Mouse (Mus musculus) liver, embryonic 14.5 days (tissue): Measurements from ENCODE around the gene Ubash3b. TPM values are rescaled to one million over a fixed set of nuclear protein-coding genes. Genes with fewer than 3 reads are reported as not detected.

Experiments used
- ATAC-seq: fragments of 200-750 bp; cut with Nextera tagmentation; 2 replicates; pipeline ENCODE4 v1.8.0; 2017; ENCODE audit warnings: moderate number of reproducible peaks, mild to moderate bottlenecking, moderate library complexity; ENCODE audit not compliant: insufficient read depth
- DNase-seq, 3 experiments: peaks; one replicate each; pipeline ENCODE4 v3.0.0-alpha.2; 2012 to 2013; ENCODE audit warnings: low read depth in 3 of 3, low spot score in 3 of 3
- H3K27ac ChIP-seq: fragments of 300-500 bp; sonication (generic); 2 replicates; pipeline ENCODE4 v1.5.1; 2014; ENCODE audit warnings: moderate library complexity, mild to moderate bottlenecking, control low read depth, inconsistent platforms
- H3K27me3 ChIP-seq: fragments of 300-500 bp; sonication (generic); 2 replicates; pipeline ENCODE4 v1.6.1; 2014; ENCODE audit warnings: mild to moderate bottlenecking, low read length, moderate library complexity; ENCODE audit not compliant: control insufficient read depth, insufficient read depth
- H3K36me3 ChIP-seq: fragments of 300-500 bp; sonication (generic); replicated peaks from 2 replicates; pipeline ENCODE4 v1.6.1; 2014; ENCODE audit warnings: low read depth; ENCODE audit not compliant: control insufficient read depth, insufficient read depth
- H3K4me1 ChIP-seq, 2 experiments: fragments of 200-500 bp in 1 of 2; fragments of 300-500 bp in 1 of 2; sonication (generic) in 1 of 2; replicated peaks; 2 replicates each; pipeline ENCODE4 v1.6.1; 2012 to 2014; ENCODE audit warnings: antibody characterized with exemption in 1 of 2, inconsistent platforms in 1 of 2, low read length in 1 of 2; ENCODE audit not compliant: control insufficient read depth in 2 of 2, insufficient read depth in 2 of 2
- H3K4me2 ChIP-seq: fragments of 300-500 bp; sonication (generic); 2 replicates; pipeline ENCODE4 v1.6.1; 2014; ENCODE audit warnings: low read depth, mild to moderate bottlenecking, control low read depth, moderate library complexity
- H3K4me3 ChIP-seq, 2 experiments: fragments of 200-500 bp in 1 of 2; fragments of 300-500 bp in 1 of 2; sonication (generic) in 1 of 2; 2 replicates each; pipeline ENCODE4 v1.5.1; 2012 to 2014; ENCODE audit warnings: low read depth in 2 of 2, low read length in 2 of 2, mild to moderate bottlenecking in 2 of 2, control low read depth in 1 of 2, inconsistent platforms in 1 of 2, moderate library complexity in 1 of 2; ENCODE audit not compliant: insufficient read depth in 1 of 2
- H3K9ac ChIP-seq: fragments of 300-500 bp; sonication (generic); replicated peaks from 2 replicates; pipeline ENCODE4 v1.6.1; 2014; ENCODE audit warnings: mild to moderate bottlenecking, control low read depth, moderate library complexity
- H3K9me3 ChIP-seq: fragments of 300-500 bp; sonication (generic); 2 replicates; pipeline ENCODE4 v1.6.1; 2016; ENCODE audit warnings: low read length, mixed read lengths; ENCODE audit not compliant: control insufficient read depth
- CTCF ChIP-seq: IDR thresholded peaks from 2 replicates; pipeline ENCODE4 v1.5.1; 2016; ENCODE audit warnings: antibody characterized with exemption, low read depth, control low read depth
- EP300 ChIP-seq: IDR thresholded peaks from 2 replicates; pipeline ENCODE4 v1.6.1; 2016; ENCODE audit warnings: antibody characterized with exemption, low read depth
- WGBS: fragments of 180-500 bp; shearing (Covaris S2); extraction: QIAGEN DNeasy Blood & Tissue Kit; methylation state at CpG from one replicate; pipeline ENCODE4 v1.1.7; 2014; ENCODE audit not compliant: insufficient replicate concordance; 5-methylcytosine and 5-hydroxymethylcytosine counted together
- polyA plus RNA-seq, 2 experiments: library from polyadenylated mRNA; depleted of rRNA in 1 of 2; stranded (reverse) in 1 of 2; unstranded in 1 of 2; fragments of >200 nt; fragmentation: Nextera tagmentation in 1 of 2; extraction: Ambion mirVana in 1 of 2; gene quantifications; 2 replicates each; pipeline versions ENCODE4 v1.2.1 to v1.2.3; 2012 to 2014

Gene Ubash3b
- polyA plus RNA-seq, 2 experiments = 3.5 to 5.9 TPM

DNA sequence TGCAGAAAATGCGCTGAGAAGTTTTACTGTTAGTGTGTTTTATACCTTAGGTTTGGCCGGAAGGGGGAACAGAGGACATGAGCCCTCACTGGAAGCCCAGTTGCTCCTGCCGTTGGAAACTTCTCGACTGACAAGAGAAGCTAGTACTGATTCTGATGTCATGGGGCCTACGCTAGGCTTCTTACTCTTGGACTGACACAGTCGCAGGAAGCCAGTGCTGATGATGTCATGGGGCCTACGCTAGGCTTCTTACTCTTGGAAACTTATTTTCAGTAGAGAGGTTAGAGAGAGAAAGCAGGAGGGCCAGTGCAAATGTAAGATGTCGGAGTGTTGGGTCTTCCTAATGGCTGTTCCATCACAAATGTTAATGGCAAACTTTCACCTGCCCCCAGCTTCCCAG, 57.8 kb downstream of the Ubash3b start:
- no peak overlapping the region for H3K4me2 ChIP-seq
- H3K36me3 ChIP-seq = no peaks in the 10 kb centered on the region
- TF ChIP-seq EP300 (no peak), CTCF (no peak)
- no peaks in the 10 kb centered on the region for H3K9me3 ChIP-seq
- H3K4me3 ChIP-seq = no peak overlapping the region
- WGBS = 74% methylated on average over 8 of the region's 8 CpGs
- ATAC-seq (no peak), DNase-seq (no peak)
- no peak overlapping the region for H3K27ac ChIP-seq
- peaks cover 0 to 6% of the 10 kb centered on the region in 2 experiments; a peak in 1 of 4 replicates for H3K4me1 ChIP-seq
- no peaks in the 10 kb centered on the region for H3K27me3 ChIP-seq
- no peak overlapping the region for H3K9ac ChIP-seq

DNA sequence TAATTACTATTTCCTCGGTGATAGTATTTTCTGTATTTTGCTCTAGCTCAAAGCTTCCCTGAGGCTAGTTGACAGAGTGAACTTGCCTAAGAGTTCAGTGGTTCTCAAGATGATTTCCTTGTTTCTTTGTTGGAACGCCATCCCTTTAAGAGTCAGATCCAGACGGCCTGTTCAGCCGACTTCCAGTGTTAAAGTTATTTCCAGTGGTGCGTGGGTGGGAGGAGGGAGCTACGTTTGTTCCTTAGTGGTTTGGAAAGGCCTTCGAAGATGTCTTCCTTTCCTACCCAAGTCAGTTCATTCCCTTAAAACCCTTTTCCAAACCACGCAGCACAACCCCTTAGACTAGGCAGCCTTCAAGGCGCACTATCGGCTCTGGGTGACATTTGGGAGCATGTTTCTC, 58.9 kb downstream of the Ubash3b start:
- 70% methylated on average over 10 of the region's 10 CpGs for WGBS
- DNase-seq (no peak), ATAC-seq (no peak)
- H3K27ac ChIP-seq = no peak overlapping the region
- no peaks in the 10 kb centered on the region for H3K27me3 ChIP-seq
- no peaks in the 10 kb centered on the region for H3K9me3 ChIP-seq
- no peak overlapping the region for H3K4me2 ChIP-seq
- no peak overlapping the region for H3K4me3 ChIP-seq
- H3K9ac ChIP-seq = no peak overlapping the region
- TF ChIP-seq EP300 (no peak), CTCF (no peak)
- H3K4me1 ChIP-seq = 0 out of 4 replicates have a peak, but pooled peaks cover 0 to 3% of the 10 kb centered on the region in 2 experiments
- no peaks in the 10 kb centered on the region for H3K36me3 ChIP-seq

DNA sequence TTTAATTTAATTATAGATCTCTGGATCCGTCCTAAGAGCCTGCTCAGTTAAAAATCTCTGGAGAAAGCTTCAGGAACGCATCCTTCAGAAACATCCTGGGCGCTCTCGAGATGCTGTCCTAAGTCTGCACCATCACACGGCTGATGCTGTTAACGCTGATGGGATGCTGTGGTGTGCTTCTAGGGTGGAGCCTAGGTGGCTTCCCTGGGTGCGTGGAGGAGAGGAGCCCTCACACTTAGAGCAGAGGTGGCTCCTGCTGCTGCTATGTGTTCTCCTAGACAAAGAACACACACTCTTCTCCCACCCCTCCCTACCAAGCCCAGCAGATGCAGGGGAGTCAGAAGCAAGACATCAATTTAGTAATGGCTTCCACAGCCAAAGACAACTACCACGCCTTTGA, 61.6 kb downstream of the Ubash3b start:
- no peak for DNase-seq
- no peak for ATAC-seq
- Histone ChIP-seq H3K4me3 (no peak overlapping the region), H3K4me1 (no peaks in the 10 kb centered on the region), H3K4me2 (no peak overlapping the region), H3K36me3 (no peaks in the 10 kb centered on the region), H3K27ac (no peak overlapping the region), H3K9me3 (no peaks in the 10 kb centered on the region), H3K27me3 (no peaks in the 10 kb centered on the region), H3K9ac (no peak overlapping the region)
- no peak for TF ChIP-seq CTCF
- no peak for TF ChIP-seq EP300
- 60% methylated on average over 8 of the region's 8 CpGs for WGBS

DNA sequence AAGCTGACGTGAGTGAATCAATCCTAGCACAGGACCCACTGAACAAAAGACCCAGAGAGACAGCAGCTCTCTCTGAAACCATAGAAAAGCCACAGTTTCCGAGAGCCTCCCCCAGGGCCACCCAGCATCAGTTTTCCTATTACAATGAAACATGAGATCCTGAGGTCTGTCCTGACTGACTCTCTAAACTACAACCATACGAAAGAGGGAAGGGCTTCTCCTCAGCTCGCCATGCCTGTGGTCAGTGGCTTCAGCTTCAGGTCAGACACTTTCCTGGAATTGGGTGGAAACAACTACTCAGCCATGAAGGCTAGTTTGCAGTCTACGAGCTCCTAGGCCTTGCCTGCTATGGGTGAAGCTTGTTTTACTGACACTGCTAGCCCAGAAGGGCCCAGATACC, 62.4 kb downstream of the Ubash3b start:
- Histone ChIP-seq H3K4me1 (no peaks in the 10 kb centered on the region), H3K9ac (no peak overlapping the region), H3K4me3 (no peak overlapping the region), H3K9me3 (no peaks in the 10 kb centered on the region), H3K4me2 (no peak overlapping the region), H3K36me3 (no peaks in the 10 kb centered on the region), H3K27ac (no peak overlapping the region), H3K27me3 (no peaks in the 10 kb centered on the region)
- 52% methylated on average over 5 of the region's 5 CpGs for WGBS
- TF ChIP-seq EP300 (no peak), CTCF (no peak)
- ATAC-seq (no peak), DNase-seq (no peak)

DNA sequence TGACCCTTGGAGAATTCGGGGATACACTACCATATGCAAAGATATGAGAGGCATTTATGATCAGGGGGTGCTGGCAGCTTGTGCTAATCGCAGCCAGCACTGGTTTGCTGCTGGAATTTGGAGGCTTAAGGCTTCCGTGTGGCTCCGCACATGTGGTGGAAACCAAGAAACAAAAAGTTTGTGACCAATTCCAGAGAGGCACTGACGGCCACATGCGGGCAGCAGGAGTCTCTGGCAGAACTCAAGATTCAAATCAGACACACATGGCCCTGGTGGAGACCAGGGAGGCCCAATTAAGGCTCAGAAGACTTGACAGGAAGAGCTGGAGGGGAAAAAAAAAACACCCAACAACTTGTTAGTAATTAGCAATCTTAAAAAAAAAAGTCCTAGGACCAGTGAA, 63.4 kb downstream of the Ubash3b start:
- no peak for ATAC-seq
- no peaks in the 10 kb centered on the region for H3K9me3 ChIP-seq
- no peaks in the 10 kb centered on the region for H3K4me1 ChIP-seq
- no peak for TF ChIP-seq EP300
- no peaks in the 10 kb centered on the region for H3K36me3 ChIP-seq
- H3K27me3 ChIP-seq = no peaks in the 10 kb centered on the region
- no peak overlapping the region for H3K4me2 ChIP-seq
- DNase-seq = no peak
- 66% methylated on average over 6 of the region's 6 CpGs for WGBS
- H3K27ac ChIP-seq = no peak overlapping the region
- H3K9ac ChIP-seq = no peak overlapping the region
- H3K4me3 ChIP-seq = no peak overlapping the region

DNA sequence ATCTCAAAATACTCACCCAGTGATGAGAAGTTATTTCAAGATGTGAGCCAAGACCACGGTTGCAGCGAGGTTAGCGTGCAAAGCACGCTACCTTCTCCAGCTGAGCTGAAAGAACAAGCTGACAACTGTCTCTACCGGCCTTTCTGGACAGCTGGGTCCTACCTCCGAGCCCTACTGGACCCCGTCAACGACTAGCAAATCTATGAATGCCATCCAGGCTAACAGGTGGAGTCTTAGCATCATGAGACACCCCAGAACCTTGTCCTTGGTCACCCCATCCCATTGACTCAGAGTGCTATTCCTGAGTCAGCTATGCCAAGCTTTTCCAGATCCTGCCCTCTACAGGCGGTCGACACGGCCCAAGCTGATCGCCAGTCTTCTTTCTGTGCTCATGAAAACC, 69.5 kb downstream of the Ubash3b start:
- ATAC-seq = no peak
- H3K27ac ChIP-seq = no peak overlapping the region
- 82% methylated on average over 12 of the region's 12 CpGs for WGBS

More for the DNA sequence above, 69.5 kb downstream of the Ubash3b start:
- no peaks in the 10 kb centered on the region for H3K27me3 ChIP-seq
- DNase-seq = no peak
- peaks cover 0 to 12% of the 10 kb centered on the region in 2 experiments; a peak in 2 of 4 replicates for H3K4me1 ChIP-seq
- H3K36me3 ChIP-seq = no peaks in the 10 kb centered on the region
- no peak overlapping the region for H3K4me3 ChIP-seq
- TF ChIP-seq CTCF = 0 out of 2 replicates have a peak, but pooled peaks have one; percentile 14
- no peak for TF ChIP-seq EP300
- no peak overlapping the region for H3K4me2 ChIP-seq
- no peak overlapping the region for H3K9ac ChIP-seq
- H3K9me3 ChIP-seq = no peaks in the 10 kb centered on the region
